Mouse (Mus musculus): Measurements from ENCODE around the gene Zkscan17. TPM values are rescaled to one million over a fixed set of nuclear protein-coding genes. Genes with fewer than 3 reads are reported as not detected.
A peak's percentile ranks its signal among the peaks of the same experiment; 100 is the strongest.

Gene Zkscan17
- total and polyA plus RNA-seq, 3 experiments, result 15.3 to 89.8 (median 48.6) TPM

GRCm38 (mm10) chr11:59525237-59525636 lies 1.3 kb downstream of the Zkscan17 start:
- Histone ChIP-seq H3K4me1 (ENCODE audit: insufficient read depth, low read depth, low read length) (no peaks in the 10 kb centered on the region), H3K4me3 (ENCODE audit: low read depth, low read length) (no peak overlapping the region), H3K9me3 (replicated peaks) (0 out of 2 replicates have a peak, but pooled peaks cover 2% of the 10 kb centered on the region), H3K27me3 (ENCODE audit: insufficient read depth, low read length) (peaks cover 16% of the 10 kb centered on the region), H3K36me3 (replicated peaks) (no peaks in the 10 kb centered on the region)
- ATAC-seq (ENCODE audit: extremely low read depth, insufficient number of reproducible peaks, low FRiP score, poor library complexity, severe bottlenecking), result no peak
- DNase-seq (ENCODE audit: low spot score), result no peak
- TF ChIP-seq GATA2 (IDR thresholded peaks at IDR 0.05; ENCODE audit: borderline replicate concordance, low read depth, low read length) (no peak), CTCF (IDR thresholded peaks at IDR 0.05; ENCODE audit: low read depth, low read length) (peak; percentile 15; the same call in 1 of the 2 replicates), GATA1 (IDR thresholded peaks at IDR 0.05; ENCODE audit: borderline replicate concordance, low read length) (no peak)

DNA sequence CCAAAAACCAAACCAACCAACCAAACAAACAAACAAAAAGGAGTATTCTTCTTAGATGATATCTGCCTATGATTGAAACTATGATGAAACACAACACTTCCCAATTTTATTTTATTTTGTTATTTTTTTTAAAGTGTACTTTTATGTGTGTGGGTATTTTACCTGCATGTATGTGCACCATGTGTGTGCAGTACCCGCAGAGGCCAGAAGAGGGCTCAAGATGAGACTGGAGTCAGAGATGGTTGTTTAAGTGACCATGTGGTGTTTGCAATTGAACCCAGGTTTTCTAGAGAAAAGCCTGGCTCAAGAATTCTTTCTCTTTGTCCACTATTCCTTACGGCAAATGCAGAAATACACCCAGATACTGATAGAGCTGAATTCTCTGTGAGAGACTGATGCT lies 2.4 kb downstream of the Zkscan17 start:
- Histone ChIP-seq H3K4me3 (ENCODE audit: low read depth, low read length) (no peak overlapping the region), H3K36me3 (replicated peaks) (no peaks in the 10 kb centered on the region), H3K4me1 (ENCODE audit: insufficient read depth, low read depth, low read length) (no peaks in the 10 kb centered on the region), H3K27me3 (ENCODE audit: insufficient read depth, low read length) (peaks cover 15% of the 10 kb centered on the region), H3K9me3 (replicated peaks) (0 out of 2 replicates have a peak, but pooled peaks cover 2% of the 10 kb centered on the region)
- DNase-seq (ENCODE audit: low spot score) (no peak), ATAC-seq (ENCODE audit: extremely low read depth, insufficient number of reproducible peaks, low FRiP score, poor library complexity, severe bottlenecking) (no peak)
- TF ChIP-seq CTCF (IDR thresholded peaks at IDR 0.05; ENCODE audit: low read depth, low read length) (no peak), TAL1 (conservative IDR thresholded peaks at IDR 0.05; ENCODE audit: low read depth, low read length) (no peak), GATA1 (IDR thresholded peaks at IDR 0.05; ENCODE audit: borderline replicate concordance, low read length) (no peak), POLR2AphosphoS5 (IDR thresholded peaks at IDR 0.05; ENCODE audit: insufficient replicate concordance, low read depth, low read length) (no peak)

GRCm38 (mm10) chr11:59519741-59520495 lies 6.6 kb downstream of the Zkscan17 start:
- H3K27me3 ChIP-seq (ENCODE audit: insufficient read depth, low read length), result peaks cover 16% of the 10 kb centered on the region
- no peaks in the 10 kb centered on the region for H3K4me1 ChIP-seq (ENCODE audit: insufficient read depth, low read depth, low read length)
- TF ChIP-seq POLR2AphosphoS5 (IDR thresholded peaks at IDR 0.05; ENCODE audit: insufficient replicate concordance, low read depth, low read length), result no peak
- no peak for TF ChIP-seq TAL1 (conservative IDR thresholded peaks at IDR 0.05; ENCODE audit: low read depth, low read length)
- no peak for TF ChIP-seq GATA2 (IDR thresholded peaks at IDR 0.05; ENCODE audit: borderline replicate concordance, low read depth, low read length)
- TF ChIP-seq GATA1 (IDR thresholded peaks at IDR 0.05; ENCODE audit: borderline replicate concordance, low read length), result no peak
- TF ChIP-seq CTCF (IDR thresholded peaks at IDR 0.05; ENCODE audit: low read depth, low read length), result no peak
- H3K9me3 ChIP-seq (replicated peaks), result 0 out of 2 replicates have a peak, but pooled peaks cover 2% of the 10 kb centered on the region
- no peak overlapping the region for H3K4me3 ChIP-seq (ENCODE audit: low read depth, low read length)
- DNase-seq (ENCODE audit: low spot score) (no peak), ATAC-seq (ENCODE audit: extremely low read depth, insufficient number of reproducible peaks, low FRiP score, poor library complexity, severe bottlenecking) (no peak)
- H3K36me3 ChIP-seq (replicated peaks), result no peaks in the 10 kb centered on the region

GRCm38 (mm10) chr11:59518226-59518625 lies 8.3 kb downstream of the Zkscan17 start:
- H3K36me3 ChIP-seq (replicated peaks), result no peaks in the 10 kb centered on the region
- no peaks in the 10 kb centered on the region for H3K9me3 ChIP-seq (replicated peaks)
- DNase-seq (ENCODE audit: low spot score), result no peak
- H3K27me3 ChIP-seq (ENCODE audit: insufficient read depth, low read length), result peaks cover 18% of the 10 kb centered on the region
- no peak for ATAC-seq (ENCODE audit: extremely low read depth, insufficient number of reproducible peaks, low FRiP score, poor library complexity, severe bottlenecking)
- TF ChIP-seq TAL1 (conservative IDR thresholded peaks at IDR 0.05; ENCODE audit: low read depth, low read length) (no peak), CTCF (IDR thresholded peaks at IDR 0.05; ENCODE audit: low read depth, low read length) (no peak), GATA2 (IDR thresholded peaks at IDR 0.05; ENCODE audit: borderline replicate concordance, low read depth, low read length) (no peak), POLR2AphosphoS5 (IDR thresholded peaks at IDR 0.05; ENCODE audit: insufficient replicate concordance, low read depth, low read length) (no peak), GATA1 (IDR thresholded peaks at IDR 0.05; ENCODE audit: borderline replicate concordance, low read length) (no peak)
- no peaks in the 10 kb centered on the region for H3K4me1 ChIP-seq (ENCODE audit: insufficient read depth, low read depth, low read length)
- no peak overlapping the region for H3K4me3 ChIP-seq (ENCODE audit: low read depth, low read length)

GRCm38 (mm10) chr11:59517441-59517840 lies 9.1 kb downstream of the Zkscan17 start:
- no peak for DNase-seq (ENCODE audit: low spot score)
- H3K36me3 ChIP-seq (replicated peaks), result peaks cover 4% of the 10 kb centered on the region
- no peaks in the 10 kb centered on the region for H3K4me1 ChIP-seq (ENCODE audit: insufficient read depth, low read depth, low read length)
- no peaks in the 10 kb centered on the region for H3K9me3 ChIP-seq (replicated peaks)
- peaks cover 18% of the 10 kb centered on the region for H3K27me3 ChIP-seq (ENCODE audit: insufficient read depth, low read length)
- TF ChIP-seq POLR2AphosphoS5 (IDR thresholded peaks at IDR 0.05; ENCODE audit: insufficient replicate concordance, low read depth, low read length), result no peak
- no peak for TF ChIP-seq TAL1 (conservative IDR thresholded peaks at IDR 0.05; ENCODE audit: low read depth, low read length)
- no peak for TF ChIP-seq GATA2 (IDR thresholded peaks at IDR 0.05; ENCODE audit: borderline replicate concordance, low read depth, low read length)
- TF ChIP-seq CTCF (IDR thresholded peaks at IDR 0.05; ENCODE audit: low read depth, low read length), result no peak
- TF ChIP-seq GATA1 (IDR thresholded peaks at IDR 0.05; ENCODE audit: borderline replicate concordance, low read length), result no peak
- no peak overlapping the region for H3K4me3 ChIP-seq (ENCODE audit: low read depth, low read length)
- no peak for ATAC-seq (ENCODE audit: extremely low read depth, insufficient number of reproducible peaks, low FRiP score, poor library complexity, severe bottlenecking)

DNA sequence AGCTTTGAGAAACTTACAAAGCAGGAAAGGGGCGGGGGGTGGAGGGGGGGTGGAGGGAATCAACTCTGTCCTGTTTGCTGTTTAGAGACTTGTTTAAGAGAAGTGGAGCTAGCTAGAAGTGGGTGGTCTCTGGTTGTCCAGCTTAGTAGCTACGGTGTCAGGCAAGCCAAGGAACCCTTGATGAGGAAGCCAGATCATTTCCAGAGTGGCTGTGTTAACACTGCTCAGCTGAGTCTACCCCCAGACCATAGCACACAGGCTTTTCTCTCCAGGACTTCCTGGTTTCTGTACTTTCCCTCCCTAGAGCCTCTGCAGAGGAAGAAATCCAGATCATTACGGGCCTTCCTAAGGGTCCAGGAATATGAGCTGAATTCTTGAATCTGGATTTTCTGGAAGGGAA lies 11.8 kb downstream of the Zkscan17 start:
- TF ChIP-seq POLR2AphosphoS5 (IDR thresholded peaks at IDR 0.05; ENCODE audit: insufficient replicate concordance, low read depth, low read length) (no peak), GATA1 (IDR thresholded peaks at IDR 0.05; ENCODE audit: borderline replicate concordance, low read length) (no peak), TAL1 (conservative IDR thresholded peaks at IDR 0.05; ENCODE audit: low read depth, low read length) (no peak), GATA2 (IDR thresholded peaks at IDR 0.05; ENCODE audit: borderline replicate concordance, low read depth, low read length) (no peak), CTCF (IDR thresholded peaks at IDR 0.05; ENCODE audit: low read depth, low read length) (no peak)
- Histone ChIP-seq H3K4me3 (ENCODE audit: low read depth, low read length) (no peak overlapping the region), H3K9me3 (replicated peaks) (no peaks in the 10 kb centered on the region), H3K27me3 (ENCODE audit: insufficient read depth, low read length) (peaks cover 7% of the 10 kb centered on the region), H3K36me3 (replicated peaks) (peaks cover 26% of the 10 kb centered on the region), H3K4me1 (ENCODE audit: insufficient read depth, low read depth, low read length) (no peaks in the 10 kb centered on the region)
- no peak for ATAC-seq (ENCODE audit: extremely low read depth, insufficient number of reproducible peaks, low FRiP score, poor library complexity, severe bottlenecking)
- no peak for DNase-seq (ENCODE audit: low spot score)

All from G1E (cell line).